Mouse (Mus musculus) liver (tissue): ENCODE measurements at regions not wholly inside any gene's neighbourhood (a gene's known extent, or its start where the extent isn't known, plus 50 kb on each side); places are given as distances from the start of the nearest gene placed in this dataset.

Experiments used
- DNase-seq: peaks from one replicate; pipeline ENCODE4 v3.0.0-alpha.2; 2020; ENCODE audit warnings: mixed read lengths

GRCm38 (mm10) chr2:147690506-147691208 lies 328.9 kb downstream of the Pax1 start:
- no peak for DNase-seq

DNA sequence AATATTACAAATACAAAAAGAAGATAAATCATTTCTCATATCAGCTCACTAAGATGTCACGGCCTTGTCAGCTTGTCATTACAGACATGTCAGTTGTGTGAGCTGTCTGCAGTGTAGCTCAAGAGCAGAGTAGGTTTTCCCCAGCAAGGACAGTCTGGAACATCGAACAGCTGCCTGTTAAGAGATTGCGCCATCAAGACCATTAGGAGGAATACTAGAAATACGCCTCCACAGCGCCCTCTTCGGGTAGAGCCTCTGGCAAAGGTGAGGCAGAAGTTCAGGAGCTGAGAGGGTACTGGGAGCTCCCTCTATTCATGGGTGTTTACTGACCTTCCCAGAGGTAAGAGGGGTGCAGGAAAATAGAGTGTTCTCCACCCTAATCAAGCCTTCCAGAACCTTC lies 327.0 kb downstream of the Pax1 start:
- DNase-seq = peak; percentile 43

DNA sequence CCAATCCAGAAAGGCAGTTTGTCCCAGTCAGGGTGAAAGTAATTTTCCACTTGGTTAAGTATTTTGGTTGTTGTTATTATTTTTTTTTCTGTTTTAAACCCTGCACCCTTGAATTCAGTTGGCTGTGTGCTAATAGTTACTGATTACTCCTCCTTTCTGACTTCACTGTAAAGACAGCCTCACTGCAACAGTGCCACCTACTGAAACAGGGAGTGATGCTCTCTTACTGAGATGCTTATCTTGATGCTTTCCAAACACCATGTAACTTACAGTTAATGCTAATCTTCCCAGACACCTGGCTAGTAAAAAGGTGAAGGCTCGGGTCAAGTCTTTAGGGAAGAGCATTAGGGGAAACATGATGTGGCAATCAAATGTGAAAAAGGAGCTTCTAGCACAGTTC lies 294.9 kb downstream of the Pax1 start:
- DNase-seq = no peak

DNA sequence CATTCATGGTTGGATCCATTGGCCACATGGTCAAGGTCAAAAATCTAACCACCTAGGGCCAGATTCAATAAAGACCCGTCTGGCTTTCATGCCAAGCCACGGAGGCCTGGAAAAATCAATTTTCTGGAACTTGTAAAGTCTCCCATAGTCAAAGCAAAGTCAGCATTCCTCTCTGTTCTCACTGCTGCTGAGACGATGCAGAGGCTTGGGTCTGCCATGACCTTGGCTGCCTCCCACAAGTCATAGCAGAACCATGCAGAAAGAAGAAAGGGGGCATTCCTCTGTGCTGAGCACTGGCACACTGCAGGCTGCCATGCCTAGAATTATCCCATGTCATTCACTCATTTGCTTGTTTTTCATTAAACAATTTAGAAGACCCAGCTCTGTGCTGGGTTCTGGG lies 288.5 kb downstream of the Pax1 start:
- no peak for DNase-seq

GRCm38 (mm10) chr2:147647972-147648371 lies 286.2 kb downstream of the Pax1 start:
- no peak for DNase-seq

GRCm38 (mm10) chr2:147647506-147647905 lies 285.8 kb downstream of the Pax1 start:
- no peak for DNase-seq

DNA sequence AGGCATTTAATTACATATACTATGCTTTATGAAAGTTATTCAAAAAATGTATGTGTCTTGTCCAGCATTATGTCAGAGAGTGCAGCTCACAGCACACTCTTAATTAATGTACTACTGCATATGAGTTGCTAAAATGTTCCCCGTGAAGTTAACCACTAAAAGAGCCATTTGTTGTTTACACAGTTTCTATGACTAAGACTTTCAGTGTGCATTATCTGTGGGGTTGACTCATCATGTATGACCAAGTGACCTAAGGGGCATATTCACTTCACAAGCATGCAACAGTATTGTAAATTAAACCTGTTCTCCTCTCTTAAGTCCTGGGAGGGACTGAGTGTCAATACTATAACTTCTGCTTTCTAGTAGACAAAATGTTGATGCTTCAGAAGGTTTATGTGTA lies 276.2 kb downstream of the Pax1 start:
- no peak for DNase-seq

DNA sequence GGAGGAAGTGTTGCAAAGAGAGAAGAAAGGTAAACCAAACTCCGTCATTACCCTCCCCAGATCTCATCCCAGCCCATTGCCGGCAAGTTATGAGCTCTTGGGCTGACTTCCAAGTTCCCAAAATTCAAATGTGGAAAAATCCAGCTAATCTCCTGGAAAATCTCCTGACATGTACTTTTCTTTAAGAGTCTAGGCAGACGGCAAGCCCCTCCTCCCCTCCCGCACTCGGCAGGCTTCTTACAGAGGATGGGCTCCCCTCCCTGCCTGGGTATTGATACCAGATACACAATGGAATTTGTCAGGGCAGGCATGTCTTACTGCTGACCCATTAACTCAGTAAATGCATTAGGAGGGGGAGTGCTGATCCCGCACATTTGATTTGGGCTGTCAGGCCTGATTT lies 271.0 kb downstream of the Pax1 start:
- DNase-seq = no peak

- DNase-seq = no peak
Observed at GRCm38 (mm10) chr2:147629716-147630115, 268.0 kb downstream of the Pax1 start.

- no peak for DNase-seq
Observed at GRCm38 (mm10) chr2:147627096-147627495, 265.4 kb downstream of the Pax1 start.

DNA sequence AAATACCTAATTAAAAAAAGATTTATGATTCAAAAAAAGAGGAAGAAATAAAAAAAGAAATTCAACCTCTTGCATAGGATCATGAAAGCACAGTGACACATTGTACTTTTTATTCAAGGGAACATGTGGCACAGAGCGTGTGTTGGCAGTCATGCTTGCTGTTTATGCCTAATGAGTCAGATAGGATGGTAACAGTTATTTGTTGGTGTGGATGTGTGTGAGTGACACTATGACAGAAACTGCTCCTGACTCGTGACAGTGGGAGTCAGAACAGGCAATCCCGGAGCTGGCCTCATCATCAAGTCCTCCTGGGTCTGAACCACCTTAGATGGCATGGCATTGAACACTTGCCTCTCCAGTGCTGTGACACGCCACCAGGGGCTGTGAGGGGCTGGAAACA lies 261.4 kb downstream of the Pax1 start:
- DNase-seq = no peak

- DNase-seq = peak; percentile 2
Observed at GRCm38 (mm10) chr2:147617849-147618248, 256.1 kb downstream of the Pax1 start.

- DNase-seq = no peak
Observed at GRCm38 (mm10) chr2:147610343-147610742, 248.6 kb downstream of the Pax1 start.

DNA sequence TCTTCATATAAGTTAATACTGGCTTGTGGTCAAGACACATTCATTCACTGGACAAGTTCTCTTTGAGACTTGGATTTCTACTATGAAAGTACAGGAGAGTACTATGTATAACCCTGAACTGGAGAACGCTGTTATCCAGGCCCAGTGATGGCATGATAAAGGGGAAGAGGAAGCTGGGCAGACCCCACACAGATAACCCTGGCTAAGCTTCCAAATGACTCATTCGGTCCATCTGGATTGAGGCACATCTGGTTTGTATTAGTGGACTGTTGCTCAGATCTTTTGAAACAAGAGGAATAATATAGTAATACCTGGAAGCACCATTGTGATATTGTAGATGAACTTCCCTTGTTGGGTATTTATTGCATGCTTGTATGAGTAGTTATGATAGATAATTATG lies 239.9 kb downstream of the Pax1 start:
- no peak for DNase-seq

- DNase-seq = no peak
Observed at GRCm38 (mm10) chr2:147572413-147572812, 210.7 kb downstream of the Pax1 start.

DNA sequence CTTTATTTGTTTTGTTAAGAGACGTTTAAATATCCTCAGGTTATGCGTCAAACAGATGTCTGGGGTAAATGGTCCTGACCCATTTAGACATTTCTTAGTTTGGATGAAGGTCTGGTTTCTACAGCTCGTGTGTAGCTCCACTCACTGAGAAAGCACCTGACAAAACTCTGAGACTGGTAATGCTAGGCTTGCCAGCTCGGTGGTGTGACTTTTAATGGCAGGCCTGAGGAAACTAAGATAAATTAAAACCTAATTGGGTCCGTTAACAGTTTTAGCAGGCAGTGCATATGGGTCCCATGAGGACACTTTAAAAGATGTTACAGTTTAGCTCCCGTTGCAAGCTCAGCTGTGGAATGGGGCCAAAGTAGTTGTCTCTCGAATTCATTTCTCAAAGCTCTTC lies 199.5 kb downstream of the Pax1 start:
- DNase-seq = no peak

- no peak for DNase-seq
Observed at GRCm38 (mm10) chr2:147560426-147561155, 198.9 kb downstream of the Pax1 start.

GRCm38 (mm10) chr2:147529161-147529560 lies 167.4 kb downstream of the Pax1 start:
- DNase-seq = no peak

- DNase-seq = no peak
Observed at GRCm38 (mm10) chr2:147515436-147515835, 153.7 kb downstream of the Pax1 start.

- DNase-seq = no peak
Observed at GRCm38 (mm10) chr2:147514748-147515147, 153.0 kb downstream of the Pax1 start.

- no peak for DNase-seq
Observed at GRCm38 (mm10) chr2:147503962-147504361, 142.2 kb downstream of the Pax1 start.

GRCm38 (mm10) chr2:147498731-147499130 lies 137.0 kb downstream of the Pax1 start:
- DNase-seq = no peak

DNA sequence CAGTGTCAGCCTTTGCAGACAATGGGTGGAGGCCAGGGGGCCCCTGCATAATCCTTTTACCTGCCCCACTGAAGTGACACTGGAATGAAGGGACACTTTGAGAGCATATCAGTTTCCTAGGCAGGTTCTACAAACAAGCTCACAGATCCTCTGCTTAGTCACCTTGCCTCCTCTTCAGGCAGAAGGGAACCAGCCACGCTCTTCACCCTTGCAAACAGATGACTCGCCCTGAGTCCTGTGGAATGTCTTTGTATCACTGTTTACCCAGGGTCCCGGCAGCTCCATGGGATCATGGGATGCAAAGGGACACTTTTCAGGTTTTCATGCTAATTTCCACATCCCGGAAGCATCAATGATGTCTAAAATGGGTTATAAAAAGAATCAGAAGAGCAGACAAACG lies 94.2 kb downstream of the Pax1 start:
- DNase-seq = no peak
